Mouse (Mus musculus) brain, embryonic 14.5 days (tissue): ENCODE measurements around the gene Abcc3.

Experiments used
- CTCF ChIP-seq: fragments of 200-500 bp; IDR thresholded peaks from 2 replicates; pipeline ENCODE4 v1.5.1; 2012; ENCODE audit warnings: inconsistent platforms, mild to moderate bottlenecking, moderate library complexity, borderline replicate concordance; ENCODE audit not compliant: insufficient read depth, insufficient read length; ENCODE audit errors: extremely low read depth
- POLR2A ChIP-seq: fragments of 200-500 bp; IDR thresholded peaks from 2 replicates; pipeline ENCODE4 v1.6.1; 2012; ENCODE audit warnings: mild to moderate bottlenecking, inconsistent platforms, borderline replicate concordance; ENCODE audit not compliant: poor library complexity, insufficient read depth, insufficient read length, severe bottlenecking; ENCODE audit errors: extremely low read depth

- TF ChIP-seq POLR2A (no peak), CTCF (no peak)
Observed at GRCm38 (mm10) chr11:94316528-94316927, 76.3 kb downstream of the Abcc3 start.
